Mouse (Mus musculus) intestine, postnatal 0 days (tissue): ENCODE measurements at regions not wholly inside any gene's neighbourhood (a gene's known extent, or its start where the extent isn't known, plus 50 kb on each side); places are given as distances from the start of the nearest gene placed in this dataset.

Experiments
- ATAC-seq: fragments of 200-750 bp; cut with Nextera tagmentation; 2 replicates; pipeline ENCODE4 v1.8.0; 2017; ENCODE audit warnings: mild to moderate bottlenecking, moderate TSS enrichment, moderate library complexity
- H3K27ac ChIP-seq: fragments of 300-500 bp; sonication (generic); 2 replicates; pipeline ENCODE4 v1.5.1; 2014; ENCODE audit warnings: mild to moderate bottlenecking, low read depth, low read length, moderate library complexity
- H3K27me3 ChIP-seq: fragments of 300-500 bp; sonication (generic); replicated peaks from 2 replicates; pipeline ENCODE4 v1.6.1; 2014; ENCODE audit warnings: low read length, mixed read lengths; ENCODE audit not compliant: control insufficient read depth, insufficient read depth
- H3K36me3 ChIP-seq: fragments of 300-500 bp; sonication (generic); 2 replicates; pipeline ENCODE4 v1.6.1; 2014; ENCODE audit warnings: mild to moderate bottlenecking, moderate library complexity; ENCODE audit not compliant: control insufficient read depth, insufficient read depth
- H3K4me1 ChIP-seq: fragments of 300-500 bp; sonication (generic); replicated peaks from 2 replicates; pipeline ENCODE4 v1.6.1; 2014; ENCODE audit warnings: antibody characterized with exemption, low read length, mixed read lengths; ENCODE audit not compliant: control insufficient read depth, insufficient read depth
- H3K4me2 ChIP-seq: fragments of 300-500 bp; sonication (generic); replicated peaks from 2 replicates; pipeline ENCODE4 v1.6.1; 2014; ENCODE audit warnings: low read depth, mild to moderate bottlenecking, moderate library complexity
- H3K4me3 ChIP-seq: fragments of 300-500 bp; sonication (generic); 2 replicates; pipeline ENCODE4 v1.5.1; 2014; ENCODE audit warnings: low read depth, low read length
- H3K9ac ChIP-seq: fragments of 300-500 bp; sonication (generic); 2 replicates; pipeline ENCODE4 v1.6.1; 2014; ENCODE audit warnings: mild to moderate bottlenecking, low read depth, low read length
- H3K9me3 ChIP-seq: fragments of 300-500 bp; sonication (generic); 2 replicates; pipeline ENCODE4 v1.6.1; 2016; ENCODE audit warnings: mixed run types; ENCODE audit not compliant: control insufficient read depth
- CTCF ChIP-seq: sonication (generic); IDR thresholded peaks from 2 replicates; pipeline ENCODE4 v1.5.1; 2016; ENCODE audit warnings: low read depth, mild to moderate bottlenecking, control low read depth, antibody characterized with exemption, moderate library complexity
- WGBS: fragments of 180-500 bp; shearing (Covaris S2); extraction: QIAGEN DNeasy Blood & Tissue Kit; methylation state at CpG from one replicate; pipeline ENCODE4 v1.1.7; 2014; 5-methylcytosine and 5-hydroxymethylcytosine counted together

DNA sequence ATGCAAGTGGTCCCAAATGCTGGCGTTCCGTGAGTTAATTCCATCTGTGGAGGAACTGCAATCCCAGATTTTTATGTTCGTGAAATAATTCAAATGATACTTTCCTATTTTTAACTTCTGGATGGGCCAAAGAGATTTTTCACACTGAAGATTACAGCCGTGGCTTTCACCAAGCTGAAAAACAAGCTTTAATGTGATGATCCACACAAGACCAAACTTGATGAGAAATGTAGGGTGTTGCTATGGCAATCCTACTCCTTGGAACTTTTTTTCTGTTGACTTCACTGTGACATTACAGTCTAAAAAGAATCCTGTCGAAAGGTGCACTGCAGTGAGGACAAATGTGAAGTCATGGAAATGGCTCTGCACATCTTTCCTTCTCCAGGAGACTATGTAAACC, 100.1 kb upstream of the Snx7 start:
- H3K36me3 ChIP-seq, result no peaks in the 10 kb centered on the region
- whole genome bisulfite sequencing, result 79% methylated on average over 5 of the region's 5 CpGs
- H3K4me1 ChIP-seq, result no peaks in the 10 kb centered on the region
- no peak overlapping the region for H3K27ac ChIP-seq
- no peak overlapping the region for H3K9ac ChIP-seq
- TF ChIP-seq CTCF, result no peak
- no peak overlapping the region for H3K4me3 ChIP-seq
- no peaks in the 10 kb centered on the region for H3K27me3 ChIP-seq
- no peak for ATAC-seq
- no peaks in the 10 kb centered on the region for H3K9me3 ChIP-seq
- H3K4me2 ChIP-seq, result no peak overlapping the region

DNA sequence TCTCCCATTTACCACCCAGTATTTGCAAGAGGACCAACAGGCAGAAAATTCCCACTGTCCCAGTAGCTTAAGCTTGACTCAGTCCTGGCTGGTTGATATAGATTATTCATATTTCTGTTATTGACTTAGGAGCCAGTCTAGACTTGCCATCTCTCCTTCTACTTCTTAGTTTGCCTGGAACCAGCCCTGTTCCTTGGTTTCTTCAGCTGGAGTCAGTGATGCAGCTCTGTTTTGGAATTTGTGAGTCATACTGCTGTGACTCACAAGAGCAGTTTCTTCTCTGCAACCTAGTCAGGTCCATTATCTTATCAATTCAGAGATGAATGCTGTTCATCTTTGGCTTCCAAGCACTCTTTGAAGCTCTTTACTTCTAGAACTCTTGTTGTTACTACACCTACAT, 69.7 kb upstream of the Snx7 start:
- ATAC-seq, result no peak
- no peak overlapping the region for H3K4me2 ChIP-seq
- H3K27ac ChIP-seq, result no peak overlapping the region
- H3K4me3 ChIP-seq, result no peak overlapping the region
- no peak overlapping the region for H3K9ac ChIP-seq
- TF ChIP-seq CTCF, result no peak
- H3K27me3 ChIP-seq, result no peaks in the 10 kb centered on the region
- no peaks in the 10 kb centered on the region for H3K36me3 ChIP-seq
- H3K4me1 ChIP-seq, result no peaks in the 10 kb centered on the region
- H3K9me3 ChIP-seq, result no peaks in the 10 kb centered on the region

DNA sequence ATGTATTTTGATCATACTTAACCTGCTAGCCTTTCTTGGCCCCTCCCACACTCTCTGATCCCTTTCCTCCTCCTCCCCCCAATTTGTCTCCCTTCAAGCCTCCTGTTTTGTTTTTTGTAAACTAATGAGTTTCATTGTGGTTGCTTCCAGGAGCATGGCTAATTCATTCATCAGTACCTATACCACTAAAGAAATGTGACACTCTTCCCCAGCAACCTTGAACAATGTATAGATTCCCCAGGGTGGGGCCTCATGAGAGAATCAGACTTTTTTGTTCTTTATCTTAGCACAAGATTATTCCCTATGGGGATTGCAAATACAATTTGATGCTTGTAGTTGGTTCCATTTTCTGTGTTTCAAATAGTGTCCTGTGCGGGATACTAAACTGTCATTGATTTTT, 58.8 kb upstream of the Snx7 start:
- no peak for ATAC-seq
- no peak overlapping the region for H3K27ac ChIP-seq
- H3K36me3 ChIP-seq, result no peaks in the 10 kb centered on the region
- no peak overlapping the region for H3K9ac ChIP-seq
- no peak overlapping the region for H3K4me3 ChIP-seq
- no peak overlapping the region for H3K4me2 ChIP-seq
- no peaks in the 10 kb centered on the region for H3K27me3 ChIP-seq
- H3K9me3 ChIP-seq, result no peaks in the 10 kb centered on the region
- no peaks in the 10 kb centered on the region for H3K4me1 ChIP-seq
- no peak for TF ChIP-seq CTCF
- 85% methylated on average over 1 of the region's 1 CpGs for WGBS
